Mouse (Mus musculus): ENCODE measurements around the gene Sh3kbp1.

GRCm38 (mm10) chrX:159702850-159703249 is 75.8 kb downstream of the Sh3kbp1 start:
- no peak for TF ChIP-seq EP300 (IDR thresholded peaks at IDR 0.05; ENCODE audit: low read length)
- no peak for TF ChIP-seq ETS1 (conservative IDR thresholded peaks at IDR 0.05; ENCODE audit: low read depth, low read length)
- no peak for TF ChIP-seq POLR2A (IDR thresholded peaks at IDR 0.05; ENCODE audit: low read depth, low read length)
- no peak for TF ChIP-seq KAT2A (IDR thresholded peaks at IDR 0.05; ENCODE audit: insufficient replicate concordance, low read length)
- no peak for TF ChIP-seq MAX (IDR thresholded peaks at IDR 0.05; ENCODE audit: low read length)
- TF ChIP-seq MAZ (IDR thresholded peaks at IDR 0.05; ENCODE audit: low read depth, low read length): no peak
- no peak for TF ChIP-seq CTCF (conservative IDR thresholded peaks at IDR 0.05 in 1 of 2, IDR thresholded peaks at IDR 0.05 in 1 of 2; ENCODE audit: low read depth in 2 of 2, low read length in 2 of 2)
- no peak for TF ChIP-seq ZC3H11A (IDR thresholded peaks at IDR 0.05; ENCODE audit: low read depth, low read length)
- TF ChIP-seq ZKSCAN1 (IDR thresholded peaks at IDR 0.05; ENCODE audit: borderline replicate concordance, low read depth, low read length): no peak
